Mouse (Mus musculus): ENCODE data around the gene Errfi1. TPM values are rescaled to one million over a fixed set of nuclear protein-coding genes. Genes with fewer than 3 reads are reported as not detected.
"Not testable (repeated sequence)": the region's sequence is repeated elsewhere in the genome, so short reads cannot be mapped to it uniquely, and the experiment has no call there.

The Errfi1 gene
- polyA plus RNA-seq, 1 experiment from 2014 or later, result 60.3 TPM

DNA sequence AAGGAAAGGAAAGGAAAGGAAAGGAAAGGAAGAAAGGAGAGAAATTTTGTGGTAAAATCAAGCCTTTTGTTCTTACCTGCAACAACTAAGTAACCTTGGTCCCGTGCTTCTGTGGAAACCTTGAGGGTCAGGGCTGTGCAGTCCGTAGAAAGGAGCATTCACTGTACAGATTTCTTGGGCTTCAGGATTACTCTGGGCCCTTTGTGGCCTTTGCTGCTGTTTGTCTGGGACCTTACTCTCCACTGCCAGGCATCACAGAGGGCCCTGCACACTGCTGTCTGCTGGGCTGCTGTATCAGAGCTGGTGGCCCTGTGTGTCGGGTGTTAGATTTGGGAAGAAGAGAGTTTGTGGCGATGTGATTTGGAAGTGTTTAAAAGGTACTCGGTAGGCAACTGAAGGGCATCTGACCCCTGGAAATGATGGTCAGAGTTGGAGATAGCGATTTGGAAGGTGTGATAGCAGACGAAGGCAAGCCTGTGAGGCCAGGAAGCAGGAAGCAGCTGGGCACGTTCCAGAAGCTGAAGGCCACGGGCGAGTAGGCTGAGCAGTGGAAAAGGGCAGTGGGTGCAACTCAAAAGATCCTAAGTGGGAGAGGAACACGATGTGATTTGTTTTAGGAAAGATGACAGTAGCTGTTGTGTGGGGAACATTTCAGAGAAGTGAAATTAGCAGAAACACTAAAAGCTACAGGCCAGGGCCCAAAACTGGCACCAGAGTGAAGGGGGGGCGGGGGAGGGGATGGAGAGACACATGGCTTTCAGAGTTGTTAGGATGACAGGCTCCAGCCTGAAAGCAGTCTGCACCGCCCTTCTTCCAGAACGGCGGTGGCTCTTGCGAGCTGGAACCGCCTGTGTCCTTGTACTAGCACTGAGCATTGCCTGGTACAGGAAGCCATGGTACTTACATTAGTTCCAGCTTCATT is 15.8 kb downstream of the Errfi1 start:
- H3K4me1 ChIP-seq, result peaks cover 21% of the 10 kb centered on the region
- no peak overlapping the region for H3K4me2 ChIP-seq (replicated peaks)
- H3K9me3 ChIP-seq, result no peaks in the 10 kb centered on the region
- no peak overlapping the region for H3K9ac ChIP-seq
- no peak for ATAC-seq (ENCODE audit: low FRiP score, low read depth)
- peaks cover 43% of the 10 kb centered on the region for H3K36me3 ChIP-seq
- no peaks in the 10 kb centered on the region for H3K27me3 ChIP-seq (replicated peaks)
- no peak overlapping the region for H3K4me3 ChIP-seq
- 76% methylated on average over 17 of the region's 17 CpGs for WGBS
- no peak overlapping the region for H3K27ac ChIP-seq

DNA sequence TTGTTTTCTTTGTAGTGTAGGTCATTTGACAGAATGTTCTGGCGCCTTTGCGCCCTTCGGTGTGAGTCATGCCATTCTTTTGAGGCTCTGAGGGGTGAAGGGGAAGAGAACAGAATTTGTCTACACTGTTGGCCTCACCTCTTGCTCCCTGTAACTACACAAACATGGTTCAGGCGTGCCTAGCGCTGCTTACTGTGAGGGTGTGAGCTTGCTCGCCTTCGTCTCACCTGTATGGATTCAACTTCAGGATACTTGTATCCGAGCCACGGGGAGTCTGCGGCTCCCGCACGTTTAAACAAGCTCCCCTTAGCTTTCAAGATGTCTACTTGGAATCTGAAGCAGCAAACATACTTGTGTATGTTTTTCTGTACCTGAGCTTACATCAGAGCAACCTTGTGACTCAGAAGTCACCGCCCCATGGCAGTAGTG is 17.3 kb downstream of the Errfi1 start:
- no peak overlapping the region for H3K9ac ChIP-seq
- no peak overlapping the region for H3K27ac ChIP-seq
- H3K4me3 ChIP-seq, result no peak overlapping the region
- H3K4me2 ChIP-seq (replicated peaks), result no peak overlapping the region
- WGBS, result 89% methylated on average over 13 of the region's 13 CpGs
- H3K27me3 ChIP-seq (replicated peaks), result no peaks in the 10 kb centered on the region
- peaks cover 37% of the 10 kb centered on the region for H3K36me3 ChIP-seq
- H3K4me1 ChIP-seq, result peaks cover 21% of the 10 kb centered on the region
- ATAC-seq (ENCODE audit: low FRiP score, low read depth), result no peak
- H3K9me3 ChIP-seq, result no peaks in the 10 kb centered on the region

DNA sequence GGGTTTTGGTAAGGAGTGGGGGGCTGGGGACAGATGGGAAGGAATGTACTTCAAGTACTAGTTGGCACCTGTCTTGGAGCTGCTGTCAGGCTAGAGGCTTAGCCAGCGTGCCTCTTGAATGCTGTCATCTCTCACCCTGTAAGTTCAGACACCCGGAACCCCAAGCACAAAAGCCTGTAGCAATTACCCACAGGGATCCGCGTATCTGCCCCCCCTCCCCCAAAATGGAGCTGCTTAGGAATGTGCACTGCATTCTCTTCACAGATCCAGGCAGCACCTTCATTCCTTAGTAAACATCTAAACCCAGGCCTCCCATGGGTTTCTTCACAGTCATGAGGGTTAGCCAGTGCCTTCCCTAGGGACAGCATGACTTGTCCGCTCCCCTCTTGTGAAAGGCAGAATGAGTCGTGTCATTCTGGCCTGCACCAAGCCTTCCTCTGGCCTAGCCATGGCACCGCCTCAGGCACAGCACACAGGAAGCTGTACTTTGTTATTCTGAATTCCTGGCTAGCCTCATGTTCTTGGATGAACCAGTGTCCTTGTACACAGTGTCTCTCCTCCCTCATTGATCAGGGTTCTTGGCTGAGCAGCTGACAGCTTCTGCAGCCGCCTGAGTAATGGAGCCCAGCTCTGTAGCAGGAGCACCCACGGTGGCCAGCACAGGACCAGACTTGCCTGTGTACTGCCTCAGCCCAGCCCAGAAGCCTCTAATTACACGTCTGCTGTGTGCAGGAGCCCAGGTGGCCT is 17.8 kb downstream of the Errfi1 start:
- H3K4me2 ChIP-seq (replicated peaks), result no peak overlapping the region
- no peak overlapping the region for H3K4me3 ChIP-seq
- H3K27ac ChIP-seq, result peak overlapping the region; percentile 53; the same call in 1 of the 2 replicates
- peak; percentile 63 for ATAC-seq (ENCODE audit: low FRiP score, low read depth)
- no peaks in the 10 kb centered on the region for H3K9me3 ChIP-seq
- peaks cover 21% of the 10 kb centered on the region for H3K4me1 ChIP-seq
- H3K27me3 ChIP-seq (replicated peaks), result no peaks in the 10 kb centered on the region
- H3K36me3 ChIP-seq, result peaks cover 31% of the 10 kb centered on the region
- H3K9ac ChIP-seq, result 0 out of 2 replicates have a peak overlapping the region, but pooled peaks have one; percentile 33
- WGBS, result 32% methylated on average over 10 of the region's 10 CpGs

DNA sequence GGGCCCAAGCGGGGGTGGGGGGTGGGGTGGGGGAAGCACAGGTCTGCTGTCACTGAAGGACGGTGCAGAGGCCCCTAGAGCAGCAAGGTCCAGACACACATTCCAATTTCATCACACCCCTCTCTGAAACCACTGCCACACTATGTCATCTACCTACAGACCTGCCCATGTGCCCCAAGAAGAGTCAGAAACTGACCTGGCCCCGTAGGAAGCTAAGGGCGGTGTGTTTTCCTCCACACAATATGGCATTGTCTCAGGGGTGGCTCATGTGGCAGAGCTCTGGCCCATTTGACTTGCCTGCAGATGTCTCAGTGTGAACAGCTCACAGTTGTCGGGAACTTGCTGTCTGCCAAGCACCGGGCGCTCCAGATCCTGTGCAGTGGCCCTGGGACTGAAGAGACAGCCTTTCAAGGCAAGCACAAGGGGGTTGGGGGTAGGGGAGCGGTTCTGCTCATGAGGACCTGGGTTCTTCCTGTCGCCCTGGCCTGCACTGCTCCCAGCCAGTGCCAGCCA is 18.5 kb downstream of the Errfi1 start:
- no peak overlapping the region for H3K4me2 ChIP-seq (replicated peaks)
- ATAC-seq (ENCODE audit: low FRiP score, low read depth), result peak; percentile 41
- no peaks in the 10 kb centered on the region for H3K9me3 ChIP-seq
- H3K36me3 ChIP-seq, result peaks cover 24% of the 10 kb centered on the region
- 0 out of 2 replicates have a peak overlapping the region, but pooled peaks have one; percentile 26 for H3K9ac ChIP-seq
- 48% methylated on average over 9 of the region's 9 CpGs for WGBS
- H3K27me3 ChIP-seq (replicated peaks), result no peaks in the 10 kb centered on the region
- H3K4me3 ChIP-seq, result no peak overlapping the region
- H3K27ac ChIP-seq, result peak overlapping the region; percentile 53; the same call in 1 of the 2 replicates
- peaks cover 21% of the 10 kb centered on the region for H3K4me1 ChIP-seq

DNA sequence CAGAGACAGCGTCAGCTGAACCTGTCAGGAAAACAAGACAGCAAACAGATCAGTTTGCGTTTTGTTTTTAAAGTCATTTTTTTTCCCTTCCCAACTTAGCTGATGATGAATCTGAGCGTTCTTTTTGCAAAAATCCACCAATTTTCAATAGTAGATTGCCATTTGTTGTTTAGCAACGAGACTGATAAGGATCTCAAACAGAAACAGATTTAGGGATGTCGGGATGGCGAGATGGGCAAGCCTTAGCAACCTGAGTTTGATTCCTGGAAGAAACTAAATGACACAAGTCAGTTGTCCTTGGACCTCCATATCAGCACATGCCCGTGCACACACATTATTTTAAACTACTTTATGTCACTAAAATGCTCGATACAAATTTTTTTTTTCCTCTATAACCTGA is 19.0 kb downstream of the Errfi1 start:
- no peak overlapping the region for H3K4me3 ChIP-seq
- 88% methylated on average over 8 of the region's 8 CpGs for WGBS
- H3K27ac ChIP-seq, result 0 out of 2 replicates have a peak overlapping the region, but pooled peaks have one; percentile 53
- H3K9ac ChIP-seq, result 0 out of 2 replicates have a peak overlapping the region, but pooled peaks have one; percentile 26
- no peaks in the 10 kb centered on the region for H3K27me3 ChIP-seq (replicated peaks)
- H3K4me1 ChIP-seq, result peaks cover 21% of the 10 kb centered on the region
- peaks cover 20% of the 10 kb centered on the region for H3K36me3 ChIP-seq
- no peak for ATAC-seq (ENCODE audit: low FRiP score, low read depth)
- H3K9me3 ChIP-seq, result no peaks in the 10 kb centered on the region
- H3K4me2 ChIP-seq (replicated peaks), result no peak overlapping the region

DNA sequence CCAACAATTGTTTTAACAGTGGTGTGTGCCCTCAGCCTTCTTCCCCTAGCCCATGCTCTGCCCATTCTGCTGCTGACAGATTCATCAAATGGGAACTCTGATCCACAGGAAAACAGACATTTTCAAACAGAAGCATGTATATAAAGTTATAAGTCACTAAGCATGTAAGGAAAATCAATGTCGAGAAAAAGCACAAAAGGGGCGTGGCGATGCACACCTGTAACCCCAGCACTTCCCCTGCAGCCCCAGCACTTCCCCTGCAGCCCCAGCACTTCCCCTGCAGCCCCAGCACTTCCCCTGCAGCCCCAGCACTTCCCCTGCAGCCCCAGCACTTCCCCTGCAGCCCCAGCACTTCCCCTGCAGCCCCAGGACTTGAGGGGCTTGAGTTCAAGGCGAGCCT is 20.7 kb downstream of the Errfi1 start:
- H3K4me2 ChIP-seq (replicated peaks); H3K4me3 ChIP-seq; H3K27me3 ChIP-seq (replicated peaks); ATAC-seq (ENCODE audit: low FRiP score, low read depth); H3K9ac ChIP-seq; H3K27ac ChIP-seq: not testable (repeated sequence)
- Histone ChIP-seq H3K4me1 (peaks cover 20% of the 10 kb centered on the region), H3K36me3 (peaks cover 13% of the 10 kb centered on the region), H3K9me3 (peaks cover 14% of the 10 kb centered on the region)
- 69% methylated on average over 4 of the region's 4 CpGs for WGBS

DNA sequence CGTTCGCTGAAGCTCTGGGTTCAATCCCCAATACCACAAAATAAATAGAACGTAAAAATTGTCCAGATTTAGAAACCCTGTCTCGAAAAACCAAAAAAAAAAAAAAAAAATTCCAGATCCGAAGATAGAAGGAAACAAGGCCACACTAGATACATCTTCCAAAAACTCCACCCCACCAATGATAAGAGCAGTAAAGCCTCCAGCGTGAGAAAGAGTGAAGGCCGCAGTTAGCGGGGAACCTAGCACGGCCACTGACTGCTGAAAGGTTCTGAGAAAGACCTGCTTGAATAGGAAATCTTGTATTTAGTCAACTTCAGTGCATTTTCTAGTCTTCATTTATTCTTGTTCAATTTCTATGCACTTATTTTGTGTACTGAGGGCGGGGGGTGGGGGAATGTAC is 21.7 kb downstream of the Errfi1 start:
- H3K4me1 ChIP-seq, result peaks cover 18% of the 10 kb centered on the region
- no peak overlapping the region for H3K9ac ChIP-seq
- H3K27ac ChIP-seq, result no peak overlapping the region
- H3K27me3 ChIP-seq (replicated peaks), result no peaks in the 10 kb centered on the region
- H3K36me3 ChIP-seq, result peaks cover 15% of the 10 kb centered on the region; the same call in 1 of the 2 replicates
- whole genome bisulfite sequencing, result 86% methylated on average over 10 of the region's 10 CpGs
- peaks cover 23% of the 10 kb centered on the region for H3K9me3 ChIP-seq
- ATAC-seq (ENCODE audit: low FRiP score, low read depth), result no peak
- H3K4me2 ChIP-seq (replicated peaks), result no peak overlapping the region
- H3K4me3 ChIP-seq, result no peak overlapping the region

DNA sequence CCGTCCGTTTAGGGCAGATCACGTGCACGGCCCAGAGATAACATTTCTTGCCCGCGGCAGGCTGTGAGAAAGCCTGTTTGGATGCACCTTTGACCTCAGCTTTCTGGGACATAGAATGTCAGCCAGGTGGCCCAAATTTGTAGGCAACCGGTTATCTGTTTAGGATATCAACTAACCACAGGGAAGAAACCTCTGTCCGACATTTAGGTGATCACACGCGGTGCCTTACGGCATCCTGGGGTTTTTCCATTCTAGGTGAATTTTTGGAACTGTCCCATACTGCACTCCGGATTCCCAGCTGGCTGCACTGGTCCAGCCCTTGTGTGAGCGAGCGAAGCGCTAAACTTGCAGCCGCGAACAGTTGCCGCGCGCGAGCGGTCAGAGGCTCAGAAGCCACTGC is 25.9 kb downstream of the Errfi1 start:
- no peak for ATAC-seq (ENCODE audit: low FRiP score, low read depth)
- Histone ChIP-seq H3K9ac (no peak overlapping the region), H3K4me3 (no peak overlapping the region), H3K4me2 (replicated peaks) (no peak overlapping the region), H3K27me3 (replicated peaks) (no peaks in the 10 kb centered on the region), H3K27ac (no peak overlapping the region), H3K9me3 (peaks cover 26% of the 10 kb centered on the region), H3K36me3 (peaks cover 15% of the 10 kb centered on the region; the same call in 1 of the 2 replicates), H3K4me1 (no peaks in the 10 kb centered on the region)
- WGBS, result 93% methylated on average over 22 of the region's 22 CpGs

DNA sequence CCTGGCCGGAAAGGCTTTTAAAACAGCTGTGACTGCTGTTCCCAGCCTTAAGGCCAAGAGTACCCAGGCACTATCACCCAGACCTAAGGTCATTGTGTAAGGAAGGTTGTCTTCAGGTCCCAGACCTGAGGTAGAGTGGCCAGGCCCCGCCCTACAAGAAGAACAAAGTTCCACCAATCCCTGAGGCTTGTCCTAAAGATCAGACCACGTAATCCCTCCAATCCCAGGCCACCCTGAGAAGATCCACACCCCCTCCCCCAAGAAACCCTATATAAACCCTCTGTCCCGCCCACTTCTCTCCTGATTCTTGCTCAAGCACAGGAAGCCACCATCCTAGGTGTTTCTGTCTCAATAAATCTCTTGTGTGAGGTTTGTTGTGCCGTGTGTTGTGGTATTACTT is 26.6 kb downstream of the Errfi1 start:
- ATAC-seq (ENCODE audit: low FRiP score, low read depth), result no peak
- H3K9ac ChIP-seq, result no peak overlapping the region
- no peak overlapping the region for H3K27ac ChIP-seq
- H3K36me3 ChIP-seq, result peaks cover 15% of the 10 kb centered on the region; the same call in 1 of the 2 replicates
- no peak overlapping the region for H3K4me3 ChIP-seq
- 84% methylated on average over 5 of the region's 5 CpGs for WGBS
- H3K4me1 ChIP-seq, result no peaks in the 10 kb centered on the region
- peaks cover 26% of the 10 kb centered on the region for H3K9me3 ChIP-seq
- no peaks in the 10 kb centered on the region for H3K27me3 ChIP-seq (replicated peaks)
- no peak overlapping the region for H3K4me2 ChIP-seq (replicated peaks)

DNA sequence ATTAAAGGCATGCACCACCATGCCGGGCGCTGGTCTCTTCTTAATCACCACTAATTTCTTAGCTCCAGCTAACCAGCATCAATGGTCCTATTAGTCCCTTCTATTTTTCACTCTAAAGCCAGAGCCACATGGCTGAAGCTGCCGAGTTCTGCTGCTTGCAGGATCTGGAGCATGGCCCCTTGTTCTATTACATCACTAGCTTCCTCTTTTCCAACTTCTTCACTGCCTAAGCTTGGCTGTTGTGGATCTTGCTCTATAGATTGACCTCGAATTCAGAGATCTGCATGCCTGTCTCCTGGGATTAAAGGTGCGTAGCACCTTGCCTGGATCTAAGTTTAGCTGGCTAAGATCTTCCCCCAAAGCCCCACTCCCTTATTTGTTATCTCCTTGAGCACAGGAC is 28.9 kb downstream of the Errfi1 start:
- no peaks in the 10 kb centered on the region for H3K27me3 ChIP-seq (replicated peaks)
- H3K4me2 ChIP-seq (replicated peaks), result no peak overlapping the region
- no peak overlapping the region for H3K27ac ChIP-seq
- no peaks in the 10 kb centered on the region for H3K4me1 ChIP-seq
- ATAC-seq (ENCODE audit: low FRiP score, low read depth), result no peak
- no peak overlapping the region for H3K4me3 ChIP-seq
- 88% methylated on average over 5 of the region's 5 CpGs for WGBS
- H3K9me3 ChIP-seq, result peaks cover 26% of the 10 kb centered on the region
- H3K36me3 ChIP-seq, result peaks cover 15% of the 10 kb centered on the region; the same call in 1 of the 2 replicates
- H3K9ac ChIP-seq, result no peak overlapping the region

DNA sequence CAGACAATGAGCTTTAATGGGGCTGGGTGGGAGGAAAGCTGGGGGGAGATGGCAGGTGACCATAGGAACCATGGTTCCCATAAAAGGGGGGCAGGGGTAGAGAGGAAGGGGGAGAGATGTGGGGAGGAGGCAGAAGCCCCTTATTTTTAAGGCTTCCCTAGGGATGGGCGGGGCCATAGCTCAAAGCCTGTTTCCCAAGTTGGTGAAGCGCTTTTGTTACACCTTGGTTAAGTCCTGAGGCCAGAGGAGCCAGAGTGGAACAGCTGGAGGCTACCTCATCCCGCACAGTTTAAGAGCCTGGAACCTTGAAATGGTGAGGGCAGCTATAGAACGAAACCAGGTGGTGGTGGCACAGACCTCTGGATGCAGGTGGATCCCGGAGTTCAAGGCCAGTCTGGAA is 34.2 kb downstream of the Errfi1 start:
- 80% methylated on average over 5 of the region's 5 CpGs for WGBS
- H3K9ac ChIP-seq, result no peak overlapping the region
- H3K4me1 ChIP-seq, result peaks cover 9% of the 10 kb centered on the region; the same call in 1 of the 2 replicates
- no peak overlapping the region for H3K4me2 ChIP-seq (replicated peaks)
- ATAC-seq (ENCODE audit: low FRiP score, low read depth), result no peak
- no peaks in the 10 kb centered on the region for H3K9me3 ChIP-seq
- no peak overlapping the region for H3K4me3 ChIP-seq
- no peaks in the 10 kb centered on the region for H3K36me3 ChIP-seq
- H3K27ac ChIP-seq, result no peak overlapping the region
- 0 out of 2 replicates have a peak, but pooled peaks cover 2% of the 10 kb centered on the region for H3K27me3 ChIP-seq (replicated peaks)

DNA sequence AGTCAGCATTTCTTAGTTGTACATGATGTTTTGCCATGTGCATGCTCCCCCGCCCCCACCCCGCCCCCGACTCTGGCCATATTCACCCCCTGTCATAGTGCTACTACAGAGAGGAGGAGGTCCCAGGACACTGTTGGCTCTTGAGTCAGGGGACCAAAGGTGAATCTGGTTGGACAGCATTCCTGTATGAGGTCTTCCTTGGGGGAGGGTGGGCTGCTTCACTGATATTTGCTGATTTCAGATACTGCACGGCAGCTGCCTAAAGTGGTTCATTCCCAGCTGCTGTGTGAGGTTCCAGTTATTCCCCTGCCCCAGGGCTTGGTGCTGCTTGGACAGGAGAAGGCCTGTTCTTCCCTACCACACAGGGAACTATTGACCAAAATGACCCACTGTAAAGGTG is 34.8 kb downstream of the Errfi1 start:
- Histone ChIP-seq H3K36me3 (no peaks in the 10 kb centered on the region), H3K9me3 (no peaks in the 10 kb centered on the region), H3K27me3 (replicated peaks) (0 out of 2 replicates have a peak, but pooled peaks cover 2% of the 10 kb centered on the region), H3K4me3 (no peak overlapping the region), H3K4me1 (peaks cover 9% of the 10 kb centered on the region; the same call in 1 of the 2 replicates), H3K9ac (no peak overlapping the region), H3K4me2 (replicated peaks) (no peak overlapping the region), H3K27ac (no peak overlapping the region)
- 79% methylated on average over 4 of the region's 4 CpGs for WGBS
- no peak for ATAC-seq (ENCODE audit: low FRiP score, low read depth)
